12 mouse cellular contexts compared by ENCODE assay signal in the genomic region with DNA sequence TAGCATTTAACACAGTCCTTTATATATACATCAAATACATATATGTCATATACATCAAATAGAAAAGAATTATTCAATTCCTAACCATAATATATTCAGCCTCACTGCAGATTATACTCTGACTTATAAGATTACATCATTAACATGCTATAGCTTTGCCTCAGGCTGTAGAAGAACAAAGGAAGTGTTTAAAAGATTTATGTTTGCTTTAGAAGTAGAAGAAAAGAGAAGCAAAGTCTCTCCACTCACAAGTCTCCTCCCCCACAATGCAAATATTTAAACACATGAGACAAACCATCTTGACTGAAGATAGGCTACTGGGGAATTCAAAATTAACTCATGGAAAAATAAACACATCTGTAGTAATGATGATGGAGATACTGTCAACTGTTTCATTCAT.
"Had no signal": no experiment of that assay in that cellular context is flagged by ENCODE, and none has a peak within 500 bp of the region (broad histone marks: within the 10 kb centered on the region; RNA-seq: fewer than 3 reads in every experiment).

No protein-coding gene starts in this region.

- H3K4me1 ChIP-seq: midbrain, embryonic 13.5 days; midbrain, embryonic 15.5 days; neural tube, embryonic 12.5 days had no signal

- H3K4me3 ChIP-seq: midbrain, embryonic 13.5 days; midbrain, embryonic 15.5 days; neural tube, embryonic 12.5 days had no signal

- H3K27ac ChIP-seq: liver, embryonic 14.5 days; midbrain, embryonic 13.5 days; midbrain, embryonic 15.5 days; neural tube, embryonic 12.5 days had no signal

- H3K4me2 ChIP-seq: midbrain, embryonic 11.5 days; midbrain, embryonic 13.5 days; midbrain, embryonic 15.5 days; neural tube, embryonic 12.5 days had no signal

- DNase-seq: lung, adult 2 months; lung, postnatal 10 days; lung, postnatal 4 days; right cerebral cortex, postnatal 14 days; thymus, adult 18-20 months; thymus, postnatal 14 days; thymus, postnatal 36 days had no signal

- H3K27me3 ChIP-seq: midbrain, embryonic 13.5 days; midbrain, embryonic 15.5 days; neural tube, embryonic 12.5 days had no signal

- H3K9ac ChIP-seq: liver, embryonic 14.5 days; midbrain, embryonic 13.5 days; midbrain, embryonic 15.5 days; neural tube, embryonic 12.5 days had no signal

- H3K9me3 ChIP-seq: midbrain, embryonic 13.5 days; midbrain, embryonic 15.5 days; neural tube, embryonic 12.5 days had no signal

- H3K36me3 ChIP-seq: midbrain, embryonic 13.5 days; midbrain, embryonic 15.5 days; neural tube, embryonic 12.5 days had no signal

- ATAC-seq: midbrain, embryonic 13.5 days; midbrain, embryonic 15.5 days had no signal
